Mouse (Mus musculus) E14TG2a.4 (cell line): Measurements from ENCODE around the gene Gng13.

ENCODE experiments used
- CTCF ChIP-seq: conservative IDR thresholded peaks from 2 replicates; pipeline ENCODE4 v1.5.1; 2014; ENCODE audit warnings: low read length
- NANOG ChIP-seq: IDR thresholded peaks from 2 replicates; pipeline ENCODE4 v1.6.1; 2014; ENCODE audit warnings: borderline replicate concordance, low read length, mixed read lengths
- POU5F1 ChIP-seq: IDR thresholded peaks from 2 replicates; pipeline ENCODE4 v1.6.1; 2014; ENCODE audit warnings: low read length, borderline replicate concordance

- TF ChIP-seq CTCF = no peak
- TF ChIP-seq NANOG = no peak
- no peak for TF ChIP-seq POU5F1
These were observed 34.5 kb downstream of the Gng13 start for GRCm38 (mm10) chr17:25751446-25751845.
